Mouse (Mus musculus): ENCODE results near the gene Ndufb8.

Ndufb8 gene

DNA sequence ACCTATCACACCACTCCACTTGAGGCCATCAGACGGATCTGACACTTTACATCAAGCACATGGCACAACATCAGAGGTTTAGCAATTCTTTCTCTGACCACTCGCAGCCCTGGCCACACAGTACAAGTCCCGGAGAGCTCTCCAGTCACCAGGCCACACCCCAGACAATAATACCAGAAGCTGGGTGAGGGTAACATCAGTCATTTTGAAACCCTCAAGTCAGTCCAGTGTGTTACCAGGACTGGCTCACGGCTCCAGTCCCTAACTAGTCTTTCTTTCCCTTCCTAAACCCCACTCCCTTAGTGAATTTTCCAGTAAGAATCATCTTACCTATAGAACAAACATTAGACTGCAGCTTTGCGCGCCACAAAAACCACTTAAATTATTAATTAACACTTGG, 25.2 kb downstream of the Ndufb8 start:
- no peak for DNase-seq (ENCODE audit: low read depth)

GRCm38 (mm10) chr19:44525551-44526205, 29.6 kb downstream of the Ndufb8 start:
- DNase-seq (ENCODE audit: low read depth) = no peak

GRCm38 (mm10) chr19:44519152-44519551, 36.1 kb downstream of the Ndufb8 start:
- no peak for DNase-seq (ENCODE audit: low read depth)

GRCm38 (mm10) chr19:44517996-44518768, 37.1 kb downstream of the Ndufb8 start:
- no peak for DNase-seq (ENCODE audit: low read depth)

DNA sequence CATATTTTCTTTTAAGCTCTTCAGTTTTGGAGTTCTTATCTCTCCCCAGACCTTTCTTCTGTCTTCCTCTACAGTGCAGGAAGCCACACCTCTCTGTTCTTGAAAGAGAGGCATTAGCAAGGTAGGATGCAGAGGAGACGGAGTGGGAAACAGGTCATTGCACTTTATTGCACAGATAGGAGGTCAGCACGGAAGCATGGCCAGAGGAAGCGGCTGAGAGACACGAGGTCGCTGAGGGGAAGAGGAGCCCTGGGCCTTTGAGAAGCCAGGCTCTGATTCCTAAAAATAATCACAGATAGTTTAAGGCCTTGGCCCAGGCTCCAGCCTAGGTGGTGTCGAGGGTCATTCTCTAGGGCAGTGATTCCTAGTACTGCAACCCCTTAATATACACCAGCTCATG, 39.5 kb downstream of the Ndufb8 start:
- no peak for DNase-seq (ENCODE audit: low read depth)

DNA sequence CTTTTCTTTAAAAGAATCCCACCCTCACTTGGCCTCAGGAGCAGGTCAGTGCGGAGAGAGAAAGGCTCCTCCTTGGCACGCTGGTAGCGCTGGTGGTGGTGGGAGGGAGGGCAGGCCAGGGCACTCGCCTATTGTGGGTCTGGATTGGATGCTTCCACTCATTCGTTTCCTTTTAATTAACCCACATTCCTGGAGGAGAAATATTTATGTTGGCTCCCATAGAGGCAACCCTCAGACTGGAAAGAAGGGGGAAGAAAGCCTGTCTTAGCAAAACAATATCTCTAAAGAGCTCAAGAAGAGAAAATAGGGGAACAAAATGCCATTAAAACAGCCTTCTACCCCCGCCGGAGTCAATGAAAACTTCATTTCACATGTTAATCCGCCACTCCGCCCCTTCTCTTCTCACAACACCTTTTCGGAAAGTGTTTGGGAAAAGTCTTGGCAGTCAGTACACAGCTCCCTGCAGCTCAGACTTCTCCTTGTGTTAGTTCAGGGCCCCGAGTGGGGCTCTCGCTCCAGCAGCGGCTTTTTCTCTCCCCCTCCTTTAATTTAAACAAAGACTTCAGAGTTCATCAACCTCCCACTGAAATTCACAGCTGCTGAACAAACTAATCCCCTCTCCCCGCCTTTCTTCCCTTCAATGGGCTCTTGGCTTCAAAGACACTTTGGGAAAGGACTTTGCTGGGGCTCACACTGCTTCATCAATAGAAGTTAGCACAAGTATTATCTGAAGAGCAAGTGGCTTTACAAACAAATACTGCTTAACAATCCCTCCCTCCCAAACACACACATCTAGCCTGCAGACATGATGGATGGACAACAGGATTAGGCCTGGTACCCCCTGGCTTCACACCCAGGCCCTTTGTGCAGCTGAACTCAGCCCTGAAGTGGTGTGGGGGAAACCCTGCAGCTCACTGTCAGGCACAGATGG, 40.5 kb downstream of the Ndufb8 start:
- DNase-seq (ENCODE audit: low read depth) = no peak

- no peak for DNase-seq (ENCODE audit: low read depth)
Measured at GRCm38 (mm10) chr19:44513921-44514482, 41.2 kb downstream of the Ndufb8 start.

- no peak for DNase-seq (ENCODE audit: low read depth)
Measured at GRCm38 (mm10) chr19:44513054-44513833, 42.0 kb downstream of the Ndufb8 start.

- DNase-seq (ENCODE audit: low read depth) = no peak
Measured at GRCm38 (mm10) chr19:44512601-44513000, 42.6 kb downstream of the Ndufb8 start.

- no peak for DNase-seq (ENCODE audit: low read depth)
Measured at GRCm38 (mm10) chr19:44511451-44512231, 43.6 kb downstream of the Ndufb8 start.

GRCm38 (mm10) chr19:44510534-44511175, 44.6 kb downstream of the Ndufb8 start:
- DNase-seq (ENCODE audit: low read depth) = peak; percentile 3

DNA sequence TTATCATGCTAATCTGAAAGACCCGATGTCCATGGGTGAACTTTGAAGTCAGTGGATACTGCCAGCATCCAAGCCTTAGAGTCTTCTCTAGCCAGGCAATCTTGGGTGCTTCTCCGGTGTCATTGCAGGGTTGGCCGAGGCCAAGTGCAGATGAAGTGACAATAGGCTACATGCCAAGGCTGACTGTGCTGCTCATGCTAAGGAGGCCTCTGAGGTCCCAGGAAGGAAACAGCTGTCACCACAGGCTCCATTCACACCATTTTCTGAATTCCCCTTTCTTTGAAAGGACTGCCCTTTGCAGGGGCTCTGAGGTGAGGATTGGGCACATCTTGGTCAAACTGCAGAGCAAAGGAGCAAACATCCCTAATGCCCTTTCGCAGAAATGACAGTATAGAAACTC, 52.5 kb downstream of the Ndufb8 start:
- no peak for DNase-seq (ENCODE audit: low read depth)

DNA sequence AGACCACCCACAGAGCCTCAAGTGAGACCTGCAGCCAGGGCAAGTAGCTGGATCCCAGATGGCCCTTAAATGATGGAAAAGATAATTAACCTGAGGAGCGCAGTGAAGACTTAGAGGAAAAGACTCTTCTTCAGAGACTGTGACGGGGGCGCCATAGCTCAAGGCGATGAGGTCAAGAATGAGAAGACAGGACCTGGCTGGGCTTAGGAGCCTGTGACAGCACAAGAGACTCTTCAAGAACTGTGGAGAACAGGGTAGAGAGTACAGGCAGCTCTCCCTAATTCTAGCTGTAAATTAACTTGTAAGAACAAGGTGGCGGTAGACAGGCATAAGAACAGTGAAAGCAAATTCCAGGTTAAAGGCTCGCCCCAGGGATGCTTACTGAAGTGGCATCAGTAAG, 53.3 kb downstream of the Ndufb8 start:
- no peak for DNase-seq (ENCODE audit: low read depth)

GRCm38 (mm10) chr19:44500240-44500639, 55.0 kb downstream of the Ndufb8 start:
- no peak for DNase-seq (ENCODE audit: low read depth)

DNA sequence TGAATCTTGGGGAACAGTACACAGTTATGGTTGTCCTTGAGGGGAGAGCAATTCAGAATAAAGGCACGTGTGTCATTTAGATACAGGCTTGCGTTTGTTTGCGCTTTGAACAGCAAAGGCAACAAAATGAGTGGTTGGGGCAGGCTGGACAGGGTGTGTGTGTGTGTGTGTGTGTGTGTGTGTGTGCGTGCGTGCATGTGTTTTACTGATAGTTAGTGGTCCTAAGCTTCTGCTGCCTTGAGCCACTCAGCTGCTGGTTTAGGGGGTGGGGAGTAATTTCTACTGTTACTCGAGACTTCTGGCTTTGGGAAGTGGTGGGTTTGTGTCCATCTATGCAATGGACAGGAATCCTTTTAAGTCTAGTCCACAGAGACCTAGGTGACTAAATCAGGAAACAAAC, 56.3 kb downstream of the Ndufb8 start:
- no peak for DNase-seq (ENCODE audit: low read depth)

Data from induced T-regulatory cell, adult 2 months (primary cell).